Mouse (Mus musculus) G1E (cell line): ENCODE data around the gene Stab2.

Source experiments
- CTCF ChIP-seq: IDR thresholded peaks from 2 replicates; pipeline ENCODE4 v1.5.1; 2012; ENCODE audit warnings: low read depth, low read length, inconsistent platforms, mixed read lengths
- GATA1 ChIP-seq: IDR thresholded peaks from 2 replicates; pipeline ENCODE4 v1.6.1; 2012; ENCODE audit warnings: borderline replicate concordance, low read length, inconsistent platforms, mixed read lengths
- POLR2AphosphoS5 ChIP-seq: IDR thresholded peaks from 2 replicates; pipeline ENCODE4 v1.6.1; 2012; ENCODE audit warnings: low read depth, low read length, inconsistent platforms; ENCODE audit not compliant: insufficient replicate concordance
- TAL1 ChIP-seq: conservative IDR thresholded peaks from 2 replicates; pipeline ENCODE4 v1.6.1; 2012; ENCODE audit warnings: low read depth, low read length, inconsistent platforms, mixed read lengths

- TF ChIP-seq CTCF = no peak
- no peak for TF ChIP-seq GATA1
- TF ChIP-seq POLR2AphosphoS5 = no peak
- TF ChIP-seq TAL1 = no peak
Measured at GRCm38 (mm10) chr10:86976001-86976726, 31.7 kb downstream of the Stab2 start.
